Mouse (Mus musculus): Measurements from ENCODE around the gene Spon2.

The Spon2 gene

GRCm38 (mm10) chr5:33218081-33218480 is at the start of gene Spon2:
TSS of gene Spon2 (minus strand) at chr5:33218455.
- DNase-seq (ENCODE audit: low spot score in 2 of 2), result no peak

GRCm38 (mm10) chr5:33254416-33254815 is 36.2 kb upstream of the Spon2 start:
- DNase-seq (ENCODE audit: low spot score in 2 of 2), result no peak

GRCm38 (mm10) chr5:33248186-33248585 is 29.9 kb upstream of the Spon2 start:
- no peak for DNase-seq (ENCODE audit: low spot score in 2 of 2)

GRCm38 (mm10) chr5:33247387-33247786 is 29.1 kb upstream of the Spon2 start:
- peak in 1 of 2 experiments; percentile 60 for DNase-seq (ENCODE audit: low spot score in 2 of 2)

- DNase-seq (ENCODE audit: low spot score in 2 of 2), result peak in 1 of 2 experiments; percentile 77
These were observed 27.4 kb upstream of the Spon2 start for GRCm38 (mm10) chr5:33245701-33246100.

DNA sequence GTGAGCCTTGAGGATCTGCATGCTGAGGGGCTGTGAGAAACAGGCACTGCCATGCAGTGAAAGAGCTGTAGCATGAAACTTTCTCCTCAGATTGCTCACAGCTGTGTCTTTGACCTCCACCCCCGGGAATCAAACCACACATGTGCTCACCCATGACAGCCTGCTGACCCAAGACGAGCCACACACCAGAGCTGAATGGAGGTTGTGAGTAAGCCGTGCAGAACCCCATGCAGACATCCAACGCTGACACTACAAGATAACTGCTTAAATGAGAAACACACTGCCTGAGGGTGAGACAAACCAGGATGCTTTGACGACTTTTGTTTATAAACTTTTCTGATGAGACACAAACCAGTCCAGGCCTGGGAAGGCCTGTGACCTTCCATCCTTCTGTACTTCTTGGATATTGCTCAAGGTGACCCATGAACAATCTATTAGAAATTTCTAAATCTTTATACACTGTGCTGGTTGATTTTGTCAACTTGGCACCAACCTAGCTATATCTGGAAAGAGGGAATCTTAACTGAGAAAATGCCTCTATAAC is 26.2 kb upstream of the Spon2 start:
- no peak for DNase-seq (ENCODE audit: low spot score in 2 of 2)

- DNase-seq (ENCODE audit: low spot score in 2 of 2), result no peak
These were observed 21.7 kb upstream of the Spon2 start for GRCm38 (mm10) chr5:33239934-33240333.

- no peak for DNase-seq (ENCODE audit: low spot score in 2 of 2)
These were observed 21.0 kb upstream of the Spon2 start for GRCm38 (mm10) chr5:33239111-33239714.

GRCm38 (mm10) chr5:33238256-33238645 is 20.0 kb upstream of the Spon2 start:
- DNase-seq (ENCODE audit: low spot score in 2 of 2), result no peak

- no peak for DNase-seq (ENCODE audit: low spot score in 2 of 2)
These were observed 19.5 kb upstream of the Spon2 start for GRCm38 (mm10) chr5:33237600-33238255.

DNA sequence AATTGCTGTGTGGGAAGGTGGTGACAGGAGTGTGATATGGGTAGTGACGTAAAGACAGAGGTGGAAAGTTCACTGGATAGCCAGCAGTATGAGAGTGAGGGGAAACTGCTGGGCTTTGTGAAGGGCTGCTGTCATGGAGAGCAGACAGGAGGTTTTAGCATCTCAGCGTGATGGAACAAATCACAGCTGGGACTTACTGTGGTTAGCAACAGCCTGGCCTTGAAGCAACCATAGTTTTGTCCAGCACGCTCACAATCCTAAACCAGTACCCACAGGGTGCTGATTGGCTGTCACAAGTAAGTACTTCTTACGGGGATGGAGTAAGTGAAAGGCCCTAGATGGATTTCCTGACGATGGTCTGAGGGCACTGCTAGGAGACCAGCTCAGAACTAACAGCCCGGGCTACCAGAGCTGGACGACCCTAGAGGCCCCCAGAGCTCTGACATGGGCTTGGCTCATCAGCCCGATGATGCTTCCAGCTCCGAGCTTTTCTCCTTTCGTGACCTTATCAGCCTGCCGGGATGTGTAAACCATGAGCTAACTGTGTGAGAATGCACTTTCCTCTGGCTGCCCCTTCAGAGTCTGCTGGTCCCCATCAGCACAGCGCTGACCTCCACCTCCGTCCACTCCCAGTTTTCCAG is 16.3 kb upstream of the Spon2 start:
- no peak for DNase-seq (ENCODE audit: low spot score in 2 of 2)

- no peak for DNase-seq (ENCODE audit: low spot score in 2 of 2)
These were observed 14.5 kb upstream of the Spon2 start for GRCm38 (mm10) chr5:33232791-33233190.

DNA sequence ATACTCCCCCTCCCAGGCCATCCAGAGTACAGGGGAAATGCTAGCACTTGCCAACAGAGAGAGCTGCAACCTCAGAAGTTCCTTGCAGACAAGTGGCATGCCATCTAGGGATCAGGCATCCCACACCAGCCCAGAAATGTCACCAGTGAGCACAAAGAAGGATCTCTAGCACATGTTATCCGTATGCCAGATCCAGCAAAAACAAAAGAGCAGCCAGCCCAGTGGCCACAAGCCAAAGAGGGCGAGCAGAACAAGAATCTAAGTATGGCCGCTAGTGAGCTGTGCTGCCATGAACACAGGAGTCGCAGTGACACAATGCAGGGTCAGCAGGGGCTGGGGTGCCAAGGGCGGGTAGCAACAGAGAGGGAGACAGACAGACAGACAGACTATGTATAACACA is 12.0 kb upstream of the Spon2 start:
- peak in 1 of 2 experiments; percentile 38 for DNase-seq (ENCODE audit: low spot score in 2 of 2)

GRCm38 (mm10) chr5:33228428-33228827 is 10.2 kb upstream of the Spon2 start:
- no peak for DNase-seq (ENCODE audit: low spot score in 2 of 2)

DNA sequence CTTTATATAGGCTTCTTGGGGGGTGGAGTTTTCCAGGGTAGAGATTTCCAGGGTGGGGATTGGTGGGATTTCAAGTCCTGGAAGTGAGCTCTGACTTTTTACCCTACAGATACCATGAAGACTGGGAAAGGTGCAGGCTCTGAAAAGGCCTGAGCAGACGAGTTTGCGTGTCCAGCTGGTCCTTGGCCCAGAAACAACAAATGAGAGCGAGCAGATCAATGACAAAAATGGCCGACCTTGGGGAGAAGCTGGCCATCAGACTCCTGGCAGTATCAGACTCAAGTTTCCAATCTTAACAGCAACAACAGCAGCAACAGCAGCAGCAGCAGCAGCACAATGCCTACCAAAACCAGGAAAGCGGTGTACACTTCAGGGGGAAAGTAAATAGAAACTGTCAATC is 7.4 kb upstream of the Spon2 start:
- no peak for DNase-seq (ENCODE audit: low spot score in 2 of 2)

GRCm38 (mm10) chr5:33224491-33224890 is 6.2 kb upstream of the Spon2 start:
- no peak for DNase-seq (ENCODE audit: low spot score in 2 of 2)

- no peak for DNase-seq (ENCODE audit: low spot score in 2 of 2)
These were observed 4.8 kb upstream of the Spon2 start for GRCm38 (mm10) chr5:33222841-33223744.

DNA sequence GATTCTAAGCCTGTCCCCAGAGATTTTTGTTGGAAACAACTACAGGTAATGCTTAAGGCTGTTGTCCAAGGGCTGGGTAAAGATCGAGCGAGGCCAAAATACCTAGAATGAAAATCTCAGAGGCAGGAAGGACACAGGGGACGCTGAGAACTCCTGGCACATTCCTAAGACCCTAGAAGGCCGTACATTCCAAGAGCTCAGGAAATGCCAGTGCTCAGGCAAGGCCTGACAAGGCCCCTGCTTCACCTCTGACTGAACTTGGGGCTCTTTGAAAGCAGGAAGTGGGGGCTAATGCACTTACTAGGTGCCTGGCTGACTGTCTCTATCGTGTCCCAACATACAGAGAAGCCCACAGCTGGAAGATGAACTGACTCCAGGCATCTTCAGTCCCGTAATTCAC is 4.1 kb upstream of the Spon2 start:
- DNase-seq (ENCODE audit: low spot score in 2 of 2), result no peak

DNA sequence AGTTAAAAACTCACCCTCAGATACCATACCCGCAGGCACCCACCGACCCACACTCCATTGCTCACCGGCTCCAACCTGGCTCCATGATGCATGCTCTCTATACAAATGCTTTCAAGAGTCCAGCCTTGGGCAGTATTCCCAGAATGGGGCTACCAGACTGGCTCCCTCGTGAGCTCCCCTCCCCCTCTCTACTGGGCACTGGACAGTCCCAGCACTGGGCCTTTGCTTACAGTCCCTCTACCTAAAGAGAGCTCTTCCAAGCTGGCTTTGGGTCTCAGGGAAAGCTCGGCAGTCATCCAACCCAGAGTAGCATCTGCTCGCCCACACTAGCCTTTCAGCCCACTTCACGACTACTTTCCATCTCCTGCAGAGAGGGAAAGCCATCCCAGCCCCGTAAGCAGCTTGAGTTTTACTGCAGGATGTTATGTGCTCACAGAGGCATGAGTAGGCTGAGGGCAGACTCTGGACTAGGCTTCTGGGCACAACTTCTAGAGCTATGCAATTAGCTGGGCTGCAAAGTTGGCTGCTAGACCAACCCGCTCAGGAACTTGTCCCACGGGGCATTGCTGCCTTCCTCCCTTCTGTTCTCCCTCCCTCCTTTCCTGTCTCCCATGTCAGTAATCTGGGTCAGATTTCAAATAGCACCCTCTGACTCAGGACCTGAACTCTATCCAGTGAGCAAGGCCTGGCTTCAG is 2.2 kb upstream of the Spon2 start:
- DNase-seq (ENCODE audit: low spot score in 2 of 2), result peak in 1 of 2 experiments; percentile 39

DNA sequence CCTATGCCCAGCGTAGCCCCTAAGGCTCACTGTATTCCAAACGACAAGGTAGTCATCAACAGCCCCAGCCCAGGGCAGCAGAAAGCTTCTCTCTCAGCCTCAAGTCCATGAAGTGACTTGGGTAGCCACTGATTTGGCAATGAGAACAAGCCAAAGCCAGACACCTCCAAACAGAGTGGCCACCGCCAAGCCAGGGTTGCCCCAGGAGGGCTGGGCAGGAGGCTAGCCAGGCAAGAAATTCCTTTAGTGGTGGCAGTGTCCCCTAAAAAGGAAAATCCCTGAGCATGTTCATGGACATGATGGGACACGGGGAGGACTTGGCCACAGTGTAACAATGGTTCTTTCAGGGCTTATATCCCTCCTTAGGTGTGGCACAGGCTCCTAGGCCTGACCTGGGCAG is 1.6 kb upstream of the Spon2 start:
- no peak for DNase-seq (ENCODE audit: low spot score in 2 of 2)

DNA sequence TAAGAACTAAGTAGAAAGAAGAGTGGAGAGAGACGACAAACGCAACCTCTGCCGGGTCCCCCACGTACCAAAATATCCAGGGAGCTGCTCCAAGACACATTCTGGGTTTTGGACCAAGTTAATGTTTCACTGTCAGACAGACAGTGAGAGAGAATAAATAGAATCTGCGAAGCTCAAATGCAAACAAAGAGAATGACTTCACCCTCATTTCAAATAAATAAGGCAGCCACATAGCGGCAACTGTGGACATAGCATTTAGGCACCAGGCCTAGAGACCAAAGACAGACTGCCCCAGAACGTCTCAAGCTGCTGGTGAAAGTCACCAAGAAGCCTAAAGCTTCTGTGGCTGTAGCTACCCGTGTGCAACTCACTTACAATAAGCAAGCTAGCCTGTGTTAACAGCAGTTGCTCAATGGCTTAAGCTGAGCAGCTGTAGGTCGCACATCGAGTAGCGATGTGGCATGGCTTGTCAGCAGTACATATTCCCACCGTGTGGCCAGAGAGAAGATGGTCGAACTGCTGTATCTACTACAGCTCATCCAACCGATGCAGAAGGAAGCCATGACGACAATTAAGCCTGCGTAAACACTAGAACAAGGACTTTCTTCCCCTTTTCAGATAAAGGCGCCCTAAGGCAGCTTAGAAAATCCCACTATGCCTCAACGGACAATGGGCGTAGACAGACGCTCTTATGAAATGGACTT is 643 bp upstream of the Spon2 start:
- DNase-seq (ENCODE audit: low spot score in 2 of 2), result no peak
